Mouse (Mus musculus) embryonic stem cell, embryonic (primary cell): Measurements from ENCODE around the gene Tbx19.

Source experiments
- CTCF ChIA-PET, 4 experiments: fragments of 300-600 bp in 2 of 4; fragments of 350-600 bp in 2 of 4; sonication (Branson Sonifier 250); formaldehyde crosslinking; loops; one replicate each; lab custom pipeline; 2022; ENCODE audit warnings: inconsistent platforms in 2 of 4; lab: Charles Lee
- POLR2A ChIA-PET, 4 experiments: fragments of 300-600 bp in 2 of 4; fragments of 350-600 bp in 2 of 4; sonication (Branson Sonifier 250); formaldehyde crosslinking; loops; one replicate each; lab custom pipeline; 2022; ENCODE audit warnings: antibody characterized with exemption in 4 of 4, inconsistent platforms in 1 of 4; lab: Charles Lee

Gene Tbx19

GRCm38 (mm10) chr1:165142343-165142916 lies 18.1 kb downstream of the Tbx19 start:
- POLR2A ChIA-PET: interaction anchor here in 1 of 4 experiments (0.6 kb wide), 1 partner anchor 113 kb away, joined by 3 read pairs; no protein-coding TSS in a partner anchor
- CTCF ChIA-PET: interaction anchor here in 1 of 4 experiments (1.3 kb wide), 1 partner anchor 9 kb away, joined by 4 read pairs; no protein-coding TSS in a partner anchor

GRCm38 (mm10) chr1:165140227-165140626 lies 20.3 kb downstream of the Tbx19 start:
- ChIA-PET CTCF (no interaction called here), POLR2A (interaction anchor here in 1 of 4 experiments (0.6 kb wide), 1 partner anchor 837 kb away, joined by 3 read pairs; no protein-coding TSS in a partner anchor)

- CTCF ChIA-PET: interaction anchor here in 2 of 4 experiments (0.7 to 1.0 kb wide), 2 partner anchors 236 to 617 kb away, joined by 3 to 7 read pairs; no protein-coding TSS in a partner anchor
- POLR2A ChIA-PET: no interaction called here
These were observed 26.7 kb downstream of the Tbx19 start for GRCm38 (mm10) chr1:165133858-165134257.

GRCm38 (mm10) chr1:165133279-165133678 lies 27.3 kb downstream of the Tbx19 start:
- CTCF ChIA-PET: interaction anchor here in 3 of 4 experiments (0.7 to 1.4 kb wide), 5 partner anchors 9 to 616 kb away, joined by 3 to 7 read pairs (median 4); no protein-coding TSS in a partner anchor
- POLR2A ChIA-PET: interaction anchor here in 1 of 4 experiments (1.2 to 2.3 kb wide), 2 partner anchors 18 to 813 kb away, joined by 5 to 7 read pairs; no protein-coding TSS in a partner anchor

- POLR2A ChIA-PET: interaction anchor here in 3 of 4 experiments (0.6 to 2.3 kb wide), 21 partner anchors 9 to 1360 kb away, joined by 3 to 7 read pairs (median 3); partner anchors contain the start of genes Atp1b1 (in 1 of the 3), Sft2d2 (in 1 of the 3) and Tiprl (in 1 of the 3)
- CTCF ChIA-PET: interaction anchor here (0.6 to 1.8 kb wide), 42 partner anchors 8 to 1280 kb away, joined by 3 to 11 read pairs (median 4); partner anchors contain the start of genes Atp1b1 (in 1 of the 4) and Sft2d2 (in 1 of the 4)
These were observed 28.2 kb downstream of the Tbx19 start for GRCm38 (mm10) chr1:165132187-165132877.

GRCm38 (mm10) chr1:165129573-165129972 lies 31.0 kb downstream of the Tbx19 start:
- POLR2A ChIA-PET: interaction anchor here in 1 of 4 experiments (0.6 kb wide), 1 partner anchor 22 kb away, joined by 4 read pairs; no protein-coding TSS in a partner anchor
- CTCF ChIA-PET: interaction anchor here in 2 of 4 experiments (1.5 to 3.7 kb wide), 2 partner anchors 9 to 10 kb away, joined by 6 to 21 read pairs; no protein-coding TSS in a partner anchor

- ChIA-PET POLR2A (interaction anchor here in 1 of 4 experiments (2.2 kb wide), 1 partner anchor 11 kb away, joined by 6 read pairs; no protein-coding TSS in a partner anchor), CTCF (interaction anchor here in 3 of 4 experiments (0.5 to 3.2 kb wide), 9 partner anchors 9 to 1100 kb away, joined by 3 to 21 read pairs (median 4); no protein-coding TSS in a partner anchor)
These were observed 39.5 kb downstream of the Tbx19 start for GRCm38 (mm10) chr1:165121096-165121495.

- ChIA-PET POLR2A (interaction anchor here in 3 of 4 experiments (0.6 to 2.2 kb wide), 7 partner anchors 11 to 1734 kb away, joined by 3 to 9 read pairs (median 5); no protein-coding TSS in a partner anchor), CTCF (interaction anchor here (0.6 to 3.2 kb wide), 57 partner anchors 8 to 1866 kb away, joined by 3 to 21 read pairs (median 5); partner anchors contain the start of genes Kifap3 (in 1 of the 4) and Tiprl (in 1 of the 4))
These were observed 40.1 kb downstream of the Tbx19 start for GRCm38 (mm10) chr1:165120349-165120898.

GRCm38 (mm10) chr1:165119760-165120159 lies 40.8 kb downstream of the Tbx19 start:
- ChIA-PET CTCF (interaction anchor here (0.6 to 3.2 kb wide), 16 partner anchors 9 to 804 kb away, joined by 3 to 21 read pairs (median 5); no protein-coding TSS in a partner anchor), POLR2A (interaction anchor here in 1 of 4 experiments (0.6 to 1.0 kb wide), 3 partner anchors 10 to 1733 kb away, joined by 3 read pairs; no protein-coding TSS in a partner anchor)

GRCm38 (mm10) chr1:165119011-165119726 lies 41.4 kb downstream of the Tbx19 start:
- POLR2A ChIA-PET: interaction anchor here in 1 of 4 experiments (0.8 kb wide), 1 partner anchor 10 kb away, joined by 3 read pairs; no protein-coding TSS in a partner anchor
- CTCF ChIA-PET: interaction anchor here in 3 of 4 experiments (0.5 to 3.2 kb wide), 9 partner anchors 9 to 803 kb away, joined by 3 to 21 read pairs (median 7); no protein-coding TSS in a partner anchor

- CTCF ChIA-PET: interaction anchor here in 3 of 4 experiments (0.6 to 1.5 kb wide), 4 partner anchors 9 to 115 kb away, joined by 3 to 11 read pairs (median 4); no protein-coding TSS in a partner anchor
- POLR2A ChIA-PET: interaction anchor here in 2 of 4 experiments (1.3 to 1.6 kb wide), 2 partner anchors 80 to 656 kb away, joined by 3 read pairs; partner anchors contain the start of genes Atp1b1 (in 1 of the 2) and Sft2d2 (in 1 of the 2)
These were observed 46.0 kb downstream of the Tbx19 start for GRCm38 (mm10) chr1:165114460-165115175.

- CTCF ChIA-PET: interaction anchor here (0.6 to 1.5 kb wide), 7 partner anchors 8 to 786 kb away, joined by 3 to 11 read pairs (median 5); no protein-coding TSS in a partner anchor
- POLR2A ChIA-PET: interaction anchor here in 3 of 4 experiments (0.6 to 1.6 kb wide), 3 partner anchors 10 to 655 kb away, joined by 3 read pairs; partner anchors contain the start of genes Atp1b1 (in 1 of the 3) and Sft2d2 (in 1 of the 3)
These were observed 46.9 kb downstream of the Tbx19 start for GRCm38 (mm10) chr1:165113700-165114099.

GRCm38 (mm10) chr1:165110659-165111058 lies 49.9 kb downstream of the Tbx19 start:
- CTCF ChIA-PET: interaction anchor here in 3 of 4 experiments (0.6 to 2.3 kb wide), 4 partner anchors 10 to 22 kb away, joined by 3 to 7 read pairs (median 4); no protein-coding TSS in a partner anchor
- POLR2A ChIA-PET: interaction anchor here in 1 of 4 experiments (0.7 to 1.6 kb wide), 2 partner anchors 11 to 22 kb away, joined by 3 to 6 read pairs; no protein-coding TSS in a partner anchor

GRCm38 (mm10) chr1:165109135-165109534 lies 51.4 kb downstream of the Tbx19 start:
- ChIA-PET CTCF (interaction anchor here in 2 of 4 experiments (0.6 to 1.5 kb wide), 2 partner anchors 11 kb away, joined by 3 to 4 read pairs; no protein-coding TSS in a partner anchor), POLR2A (interaction anchor here in 1 of 4 experiments (0.7 to 1.6 kb wide), 2 partner anchors 10 to 12 kb away, joined by 3 to 6 read pairs; no protein-coding TSS in a partner anchor)

- ChIA-PET POLR2A (no interaction called here), CTCF (no interaction called here)
These were observed 52.1 kb downstream of the Tbx19 start for GRCm38 (mm10) chr1:165108477-165108876.

GRCm38 (mm10) chr1:165106011-165106385 lies 54.6 kb downstream of the Tbx19 start:
- ChIA-PET CTCF (interaction anchor here in 2 of 4 experiments (0.6 to 2.1 kb wide), 2 partner anchors 8 to 15 kb away, joined by 5 to 11 read pairs; no protein-coding TSS in a partner anchor), POLR2A (no interaction called here)
